Mouse (Mus musculus): ENCODE measurements around the gene Gm9958. TPM values are rescaled to one million over a fixed set of nuclear protein-coding genes. Genes with fewer than 3 reads are reported as not detected.

Gene Gm9958
- total and polyA plus RNA-seq, 3 experiments, result 0.77 to 1.6 TPM; not detected in 1

DNA sequence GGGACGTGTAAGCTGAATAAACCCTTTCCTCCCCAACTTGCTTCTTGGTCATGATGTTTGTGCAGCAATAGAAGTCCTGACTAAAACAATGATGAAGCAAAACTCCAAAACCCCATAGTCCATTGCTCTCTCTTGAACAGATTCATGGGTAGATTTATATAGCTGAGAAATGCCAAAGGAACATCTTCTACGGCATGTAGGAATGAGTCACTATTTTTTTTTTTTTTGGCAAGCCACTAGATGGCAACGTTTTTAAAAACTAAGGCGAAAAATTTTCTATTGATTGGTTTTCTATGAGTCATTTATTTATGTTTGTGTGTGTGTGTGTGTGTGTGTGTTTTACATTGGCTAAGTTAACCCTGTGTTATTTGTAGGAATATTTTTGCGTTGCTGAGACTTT lies 26.8 kb downstream of the Gm9958 start:
- no peaks in the 10 kb centered on the region for H3K79me2 ChIP-seq (ENCODE audit: control insufficient read depth, insufficient read depth, low read length, poor library complexity)
- no peaks in the 10 kb centered on the region for H3K36me3 ChIP-seq (ENCODE audit: control insufficient read depth in 1 of 2, insufficient read depth in 2 of 2, low read length in 2 of 2)
- no peak overlapping the region for H3K4me3 ChIP-seq (ENCODE audit: control insufficient read depth in 1 of 2, insufficient read depth in 1 of 2, low read depth in 2 of 2, low read length in 2 of 2)
- H3K27ac ChIP-seq (ENCODE audit: control insufficient read depth, low read depth, low read length), result no peak overlapping the region
- H3K9me3 ChIP-seq (replicated peaks; ENCODE audit: insufficient read depth, low read length), result no peaks in the 10 kb centered on the region
- TF ChIP-seq CTCF (IDR thresholded peaks at IDR 0.05 in 2 of 3, conservative IDR thresholded peaks at IDR 0.05 in 1 of 3; ENCODE audit: control insufficient read depth in 1 of 3, insufficient read depth in 1 of 3, low read depth in 2 of 3, low read length in 3 of 3, poor library complexity in 1 of 3, severe bottlenecking in 1 of 3), result peak in 1 of 3 experiments; percentile 14; a peak in 1 of 6 replicates
- TF ChIP-seq MAFK (IDR thresholded peaks at IDR 0.05; ENCODE audit: borderline replicate concordance, low read depth, low read length), result no peak
- H3K4me1 ChIP-seq (ENCODE audit: control insufficient read depth in 1 of 2, insufficient read depth in 2 of 2, low read length in 2 of 2), result no peaks in the 10 kb centered on the region
- H3K9ac ChIP-seq (ENCODE audit: control insufficient read depth, low read depth, low read length, poor library complexity, severe bottlenecking), result no peak overlapping the region
- H3K27me3 ChIP-seq (ENCODE audit: control insufficient read depth in 1 of 2, insufficient read depth in 2 of 2, low read length in 2 of 2), result peaks cover 0 to 1% of the 10 kb centered on the region in 2 experiments; a peak in 2 of 4 replicates
- DNase-seq (ENCODE audit: low read depth, low spot score), result no peak

DNA sequence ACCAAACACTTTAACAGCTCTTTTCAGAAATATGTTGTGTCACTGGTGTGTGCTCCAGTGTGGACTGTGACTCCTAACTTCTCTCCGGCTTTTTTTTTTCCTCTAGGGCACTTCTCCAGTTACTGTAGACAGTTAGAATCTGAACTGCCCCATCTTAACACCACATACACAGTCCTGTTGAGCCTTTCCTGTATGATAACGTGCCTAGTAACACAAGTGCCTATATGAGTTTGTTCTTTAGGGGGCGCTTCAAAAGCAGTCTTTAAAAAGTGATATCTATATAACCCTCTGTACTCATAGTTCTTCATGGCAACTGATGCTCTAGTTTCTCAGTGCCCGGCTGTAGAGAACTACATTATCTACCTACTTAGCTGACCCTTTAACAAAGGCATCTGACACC lies 27.3 kb downstream of the Gm9958 start:
- no peak overlapping the region for H3K27ac ChIP-seq (ENCODE audit: control insufficient read depth, low read depth, low read length)
- H3K4me3 ChIP-seq (ENCODE audit: control insufficient read depth in 1 of 2, insufficient read depth in 1 of 2, low read depth in 2 of 2, low read length in 2 of 2), result no peak overlapping the region
- H3K4me1 ChIP-seq (ENCODE audit: control insufficient read depth in 1 of 2, insufficient read depth in 2 of 2, low read length in 2 of 2), result no peaks in the 10 kb centered on the region
- no peaks in the 10 kb centered on the region for H3K36me3 ChIP-seq (ENCODE audit: control insufficient read depth in 1 of 2, insufficient read depth in 2 of 2, low read length in 2 of 2)
- no peaks in the 10 kb centered on the region for H3K9me3 ChIP-seq (replicated peaks; ENCODE audit: insufficient read depth, low read length)
- peaks cover 0 to 1% of the 10 kb centered on the region in 2 experiments; a peak in 2 of 4 replicates for H3K27me3 ChIP-seq (ENCODE audit: control insufficient read depth in 1 of 2, insufficient read depth in 2 of 2, low read length in 2 of 2)
- peak; percentile 10 for DNase-seq (ENCODE audit: low read depth, low spot score)
- no peak for TF ChIP-seq HCFC1 (IDR thresholded peaks at IDR 0.05; ENCODE audit: low read depth, low read length)
- no peak for TF ChIP-seq UBTF (IDR thresholded peaks at IDR 0.05; ENCODE audit: borderline replicate concordance, insufficient read depth, low read depth, low read length)
- TF ChIP-seq CTCF (IDR thresholded peaks at IDR 0.05 in 2 of 3, conservative IDR thresholded peaks at IDR 0.05 in 1 of 3; ENCODE audit: control insufficient read depth in 1 of 3, insufficient read depth in 1 of 3, low read depth in 2 of 3, low read length in 3 of 3, poor library complexity in 1 of 3, severe bottlenecking in 1 of 3), result peak in 2 of 3 experiments; percentile 12 to 31; a peak in 2 of 6 replicates
- TF ChIP-seq RAD21 (IDR thresholded peaks at IDR 0.05; ENCODE audit: low read depth, low read length), result peak; percentile 4
- H3K79me2 ChIP-seq (ENCODE audit: control insufficient read depth, insufficient read depth, low read length, poor library complexity), result no peaks in the 10 kb centered on the region
- no peak overlapping the region for H3K9ac ChIP-seq (ENCODE audit: control insufficient read depth, low read depth, low read length, poor library complexity, severe bottlenecking)

- H3K9me3 ChIP-seq (replicated peaks; ENCODE audit: insufficient read depth, low read length), result no peaks in the 10 kb centered on the region
- H3K27me3 ChIP-seq (ENCODE audit: control insufficient read depth in 1 of 2, insufficient read depth in 2 of 2, low read length in 2 of 2), result peaks cover 1 to 4% of the 10 kb centered on the region in 2 experiments; a peak in 2 of 4 replicates
- H3K36me3 ChIP-seq (ENCODE audit: control insufficient read depth in 1 of 2, insufficient read depth in 2 of 2, low read length in 2 of 2), result no peaks in the 10 kb centered on the region
- no peak for DNase-seq (ENCODE audit: low read depth, low spot score)
- H3K79me2 ChIP-seq (ENCODE audit: control insufficient read depth, insufficient read depth, low read length, poor library complexity), result no peaks in the 10 kb centered on the region
- H3K27ac ChIP-seq (ENCODE audit: control insufficient read depth, low read depth, low read length), result no peak overlapping the region
- TF ChIP-seq MXI1 (IDR thresholded peaks at IDR 0.05; ENCODE audit: low read depth, low read length) (no peak), ZNF384 (IDR thresholded peaks at IDR 0.05; ENCODE audit: low read depth, low read length) (no peak), ZMIZ1 (IDR thresholded peaks at IDR 0.05; ENCODE audit: low read depth, low read length) (no peak), ETS1 (IDR thresholded peaks at IDR 0.05; ENCODE audit: low read depth, low read length) (no peak), MAX (IDR thresholded peaks at IDR 0.05; ENCODE audit: low read length) (no peak), KAT2A (conservative IDR thresholded peaks at IDR 0.05; ENCODE audit: low read depth, low read length) (no peak), POLR2AphosphoS5 (IDR thresholded peaks at IDR 0.05; ENCODE audit: borderline replicate concordance, low read depth, low read length) (no peak), CHD1 (IDR thresholded peaks at IDR 0.05; ENCODE audit: low read depth, low read length) (no peak), UBTF (IDR thresholded peaks at IDR 0.05; ENCODE audit: borderline replicate concordance, insufficient read depth, low read depth, low read length) (no peak), JUND (IDR thresholded peaks at IDR 0.05; ENCODE audit: low read depth, low read length) (no peak), NELFE (IDR thresholded peaks at IDR 0.05; ENCODE audit: low read depth, low read length) (no peak), MAZ (IDR thresholded peaks at IDR 0.05; ENCODE audit: low read depth, low read length) (no peak), POLR2A (IDR thresholded peaks at IDR 0.05; ENCODE audit: control insufficient read depth in 1 of 2, insufficient read depth in 1 of 2, low read depth in 1 of 2, low read length in 2 of 2, poor library complexity in 1 of 2) (no peak), TCF12 (IDR thresholded peaks at IDR 0.05; ENCODE audit: low read depth, low read length) (no peak), EP300 (IDR thresholded peaks at IDR 0.05; ENCODE audit: low read depth in 1 of 2, low read length in 2 of 2) (no peak), MAFK (IDR thresholded peaks at IDR 0.05; ENCODE audit: borderline replicate concordance, low read depth, low read length) (no peak), RCOR1 (IDR thresholded peaks at IDR 0.05; ENCODE audit: low read depth, low read length) (no peak), SMC3 (IDR thresholded peaks at IDR 0.05; ENCODE audit: low read depth, low read length) (no peak), RAD21 (IDR thresholded peaks at IDR 0.05; ENCODE audit: low read depth, low read length) (no peak)
- no peak overlapping the region for H3K4me3 ChIP-seq (ENCODE audit: control insufficient read depth in 1 of 2, insufficient read depth in 1 of 2, low read depth in 2 of 2, low read length in 2 of 2)
- H3K4me1 ChIP-seq (ENCODE audit: control insufficient read depth in 1 of 2, insufficient read depth in 2 of 2, low read length in 2 of 2), result no peaks in the 10 kb centered on the region
- no peak overlapping the region for H3K9ac ChIP-seq (ENCODE audit: control insufficient read depth, low read depth, low read length, poor library complexity, severe bottlenecking)
These were observed 29.8 kb downstream of the Gm9958 start for GRCm38 (mm10) chr5:90396817-90397216.
